Mouse (Mus musculus) layer of hippocampus, adult 8-10 months (tissue): ENCODE data around the gene Kcnj11. TPM values are rescaled to one million over a fixed set of nuclear protein-coding genes. Genes with fewer than 3 reads are reported as not detected.
A peak's percentile ranks its signal among the peaks of the same experiment; 100 is the strongest.

Experiments
- DNase-seq, 2 experiments: peaks; one replicate each; pipeline ENCODE4 v3.0.0; 2022; ENCODE audit warnings: low spot score in 2 of 2
- total RNA-seq, 4 experiments: library from RNA; stranded (reverse); gene quantifications; 2 replicates each; pipeline ENCODE4 v1.2.4; 2022

The Kcnj11 gene
- total RNA-seq, 4 experiments from 2014 or later: 30.2 to 36.4 (median 33.9) TPM

GRCm38 (mm10) chr7:46104256-46104915 lies 3.8 kb upstream of the Kcnj11 start:
- no peak for DNase-seq

DNA sequence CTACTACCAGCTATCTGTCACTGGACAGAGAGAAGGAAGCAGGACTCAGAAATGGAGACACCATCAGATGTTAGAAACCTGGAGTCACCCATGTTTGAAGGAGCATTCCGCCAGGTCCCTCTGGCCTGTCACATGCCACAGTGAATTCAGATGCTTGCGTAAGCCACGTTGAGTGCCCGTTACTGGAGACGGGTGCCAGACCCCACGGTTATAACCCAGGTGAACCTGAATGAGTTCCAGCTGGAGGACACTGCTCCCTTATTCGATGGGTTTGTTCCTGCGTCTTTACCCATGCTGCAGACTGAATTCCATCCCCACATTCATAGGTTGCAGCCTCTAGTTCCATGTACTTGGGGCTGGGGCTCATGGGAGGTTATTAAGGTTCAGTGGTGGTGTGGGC lies 3.2 kb upstream of the Kcnj11 start:
- no peak for DNase-seq

DNA sequence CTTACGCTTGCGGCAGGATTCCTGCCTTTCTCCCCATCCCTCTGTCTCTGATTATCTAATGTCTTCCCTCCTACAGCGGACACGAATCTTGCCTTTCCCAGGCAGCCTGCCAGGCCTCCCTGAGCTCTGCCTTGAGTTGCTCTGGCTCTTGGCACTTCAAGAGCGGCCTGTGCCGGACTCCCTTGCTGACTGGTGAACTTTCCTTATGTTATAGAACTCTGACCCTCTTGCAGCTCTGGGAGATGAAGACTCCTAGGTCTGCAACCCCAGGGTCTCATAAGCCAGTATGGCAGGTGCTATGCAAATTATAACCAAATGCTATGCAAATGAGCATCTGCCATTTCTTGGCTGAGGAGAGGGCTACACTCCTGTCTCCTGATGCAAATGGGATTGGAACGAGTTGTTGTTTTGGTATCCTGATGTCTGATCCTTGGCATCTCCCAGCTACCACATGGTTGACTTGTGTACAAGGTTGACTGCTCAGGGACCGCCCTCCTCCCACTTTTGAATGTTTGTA lies 2.6 kb upstream of the Kcnj11 start:
- DNase-seq: peak in 1 of 2 experiments; percentile 62

- DNase-seq: no peak
Observed at GRCm38 (mm10) chr7:46099682-46100081, 882 bp downstream of the Kcnj11 start.

GRCm38 (mm10) chr7:46098919-46099286 lies 1.7 kb downstream of the Kcnj11 start:
- DNase-seq: no peak

GRCm38 (mm10) chr7:46098221-46098918 lies 2.2 kb downstream of the Kcnj11 start:
- no peak for DNase-seq

DNA sequence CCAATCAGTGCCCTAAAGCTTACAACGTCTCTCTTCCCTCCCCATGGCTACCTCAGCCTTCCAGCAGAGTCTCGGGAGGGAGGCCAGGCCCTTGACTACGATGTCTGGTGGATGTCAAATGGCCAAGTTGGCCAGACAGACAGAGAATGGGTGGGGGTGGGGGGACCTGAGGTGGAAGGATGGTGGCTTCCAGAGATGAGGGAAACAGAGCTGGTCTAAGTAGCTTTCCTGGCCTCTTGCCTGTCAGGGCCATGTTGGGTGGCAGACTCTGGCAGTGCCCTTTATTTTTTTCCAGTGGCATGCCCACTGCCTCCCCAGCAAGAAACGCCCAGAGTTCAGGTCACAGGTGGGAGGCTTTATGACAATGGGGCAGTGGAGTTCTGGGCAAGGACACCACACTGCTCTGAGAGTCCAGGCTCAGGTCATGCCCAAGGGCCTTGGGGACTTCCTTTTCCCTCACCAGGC lies 3.2 kb downstream of the Kcnj11 start:
- DNase-seq: no peak

DNA sequence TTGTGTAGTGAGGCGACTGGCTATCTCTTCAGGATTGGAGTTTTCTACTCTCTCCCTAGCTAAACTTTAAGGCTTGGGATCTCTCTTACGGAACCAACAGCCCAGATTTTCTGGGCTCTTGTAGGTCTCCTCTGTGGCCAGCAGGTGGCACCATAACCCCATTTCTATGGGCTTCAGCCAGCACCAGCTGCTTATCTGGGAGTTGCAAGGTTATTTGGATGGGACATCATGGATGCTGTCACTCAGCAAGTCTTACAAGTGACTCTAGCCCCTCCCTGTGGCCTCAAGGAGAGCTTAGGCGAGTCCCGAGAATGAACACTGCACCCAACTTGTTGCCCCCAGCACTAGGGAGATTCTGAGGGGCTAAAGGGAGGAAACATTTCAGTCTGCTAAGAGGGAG lies 4.4 kb downstream of the Kcnj11 start:
- peak in 1 of 2 experiments; percentile 71 for DNase-seq

DNA sequence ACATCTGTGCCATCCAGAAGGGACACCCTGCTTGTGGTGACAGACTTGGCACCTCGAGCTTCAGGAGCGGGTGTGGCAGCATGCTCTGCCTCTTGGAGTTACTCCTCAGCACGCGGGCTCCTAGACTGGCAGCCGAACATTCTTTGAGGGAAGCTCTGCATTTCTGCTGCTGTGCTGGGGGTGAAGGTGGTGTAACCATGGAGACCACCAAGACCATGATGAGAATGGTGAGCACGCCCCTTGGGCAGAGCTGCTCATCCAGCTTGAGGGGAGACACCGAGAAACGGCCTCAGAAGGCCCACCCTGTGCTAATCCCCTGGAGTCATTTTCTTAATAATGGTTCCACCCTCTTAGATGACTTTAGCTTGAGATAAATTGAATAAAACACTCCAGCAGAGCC lies 7.8 kb downstream of the Kcnj11 start:
- DNase-seq: no peak

DNA sequence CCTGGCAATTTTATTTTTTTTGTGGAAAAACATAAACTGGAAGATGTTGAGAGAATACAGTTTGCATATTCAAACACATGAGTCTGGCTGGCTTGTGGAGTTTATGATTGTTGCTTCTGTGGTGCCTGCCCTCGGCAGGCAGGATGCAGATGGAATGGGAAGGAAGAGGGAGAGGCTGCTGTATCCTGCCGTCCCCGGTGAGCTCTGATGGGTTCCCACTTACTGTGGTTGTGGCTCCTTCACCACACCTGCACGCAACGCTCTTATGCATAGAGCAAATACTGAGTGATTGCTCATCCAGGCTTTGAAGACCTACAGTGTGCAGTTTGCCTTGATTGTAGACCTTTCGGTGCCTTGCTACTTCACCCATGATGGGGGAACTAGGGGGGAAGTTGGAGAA lies 12.3 kb downstream of the Kcnj11 start:
- no peak for DNase-seq

DNA sequence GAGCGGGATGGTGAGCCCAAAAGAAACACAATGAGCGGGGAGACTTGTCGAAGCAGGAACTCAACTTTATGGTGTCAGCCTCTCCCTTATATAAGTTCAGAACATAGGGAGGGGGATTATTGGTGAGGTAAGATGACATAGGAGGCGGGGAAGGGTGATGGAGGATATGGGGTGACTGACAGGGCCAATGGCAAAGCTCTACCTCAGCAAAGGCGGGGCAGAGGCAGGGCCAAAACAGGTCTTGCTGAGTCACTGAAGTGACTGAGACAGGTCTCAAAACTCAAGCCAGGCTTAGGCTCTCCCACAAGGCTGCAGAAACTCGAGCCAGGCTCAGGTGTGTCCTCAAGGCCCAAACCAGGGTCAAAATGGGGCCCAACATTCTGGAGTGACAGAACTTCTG lies 14.2 kb downstream of the Kcnj11 start:
- DNase-seq: no peak

- DNase-seq: no peak
Observed at GRCm38 (mm10) chr7:46084839-46085513, 15.6 kb downstream of the Kcnj11 start.

- DNase-seq: no peak
Observed at GRCm38 (mm10) chr7:46084024-46084423, 16.5 kb downstream of the Kcnj11 start.

DNA sequence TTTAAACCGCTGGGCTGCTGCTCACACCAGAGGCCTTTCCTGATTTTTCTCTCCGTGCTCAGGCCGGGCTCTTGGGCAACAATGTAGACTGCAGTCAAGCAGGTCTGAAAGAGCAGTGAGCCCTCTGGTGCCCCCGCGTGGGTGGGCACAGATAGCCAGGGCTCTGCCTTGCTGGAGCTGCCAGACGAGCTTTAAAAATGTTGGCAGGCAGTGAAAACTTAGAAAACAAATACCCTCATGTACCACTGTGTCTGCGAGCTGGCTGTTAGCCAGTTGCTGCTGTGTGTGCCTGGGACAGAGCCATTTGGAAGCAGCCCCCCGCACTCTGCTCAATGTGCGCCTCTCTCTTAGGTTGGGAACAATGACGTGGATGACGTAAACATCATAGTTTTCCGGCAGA lies 22.9 kb downstream of the Kcnj11 start:
- DNase-seq: no peak

GRCm38 (mm10) chr7:46076844-46077243 lies 23.7 kb downstream of the Kcnj11 start:
- DNase-seq: no peak

DNA sequence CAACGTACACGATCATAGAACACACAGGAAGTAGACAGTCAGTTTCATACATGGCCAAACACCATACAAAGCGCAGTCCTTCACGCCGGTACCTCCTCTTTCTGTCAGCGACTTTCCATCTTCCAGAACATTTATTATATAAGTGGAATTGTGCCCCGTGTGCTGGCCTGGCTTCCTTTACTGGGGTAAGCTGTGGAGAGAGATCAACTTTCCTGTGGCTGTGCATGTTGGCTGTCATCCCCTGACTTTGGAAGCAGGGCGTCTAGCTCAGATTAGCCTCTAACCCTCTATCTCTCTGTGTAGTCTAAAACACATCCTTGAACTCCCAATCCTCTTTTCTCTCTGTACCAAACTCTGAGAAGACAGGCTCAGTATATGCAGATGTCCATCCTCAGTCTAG lies 31.7 kb downstream of the Kcnj11 start:
- no peak for DNase-seq

GRCm38 (mm10) chr7:46063296-46063695 lies 37.3 kb downstream of the Kcnj11 start:
- DNase-seq: no peak

- DNase-seq: no peak
Observed at GRCm38 (mm10) chr7:46061614-46062013, 39.0 kb downstream of the Kcnj11 start.

GRCm38 (mm10) chr7:46060688-46061087 lies 39.9 kb downstream of the Kcnj11 start:
- no peak for DNase-seq

GRCm38 (mm10) chr7:46058882-46059281 lies 41.7 kb downstream of the Kcnj11 start:
- DNase-seq: no peak

DNA sequence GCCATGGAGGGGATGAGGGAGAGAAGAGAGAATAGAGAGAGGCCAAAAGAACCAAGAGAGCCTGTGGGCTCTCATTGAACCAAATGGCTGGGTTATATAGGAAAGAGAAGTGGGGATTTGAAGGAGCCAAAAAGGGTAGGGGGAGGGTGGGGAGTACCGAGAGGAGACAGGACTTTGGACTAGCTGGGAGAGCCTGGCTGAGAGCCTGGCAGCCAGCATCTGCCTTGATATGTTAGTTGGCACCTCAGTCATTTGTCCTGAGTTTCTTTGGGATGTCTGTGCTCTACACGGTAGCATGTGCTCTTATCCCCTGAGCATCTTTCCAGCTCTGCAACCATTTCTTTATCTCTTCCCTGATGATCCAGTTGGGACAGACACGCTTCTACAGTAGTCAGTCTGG lies 47.0 kb downstream of the Kcnj11 start:
- no peak for DNase-seq

DNA sequence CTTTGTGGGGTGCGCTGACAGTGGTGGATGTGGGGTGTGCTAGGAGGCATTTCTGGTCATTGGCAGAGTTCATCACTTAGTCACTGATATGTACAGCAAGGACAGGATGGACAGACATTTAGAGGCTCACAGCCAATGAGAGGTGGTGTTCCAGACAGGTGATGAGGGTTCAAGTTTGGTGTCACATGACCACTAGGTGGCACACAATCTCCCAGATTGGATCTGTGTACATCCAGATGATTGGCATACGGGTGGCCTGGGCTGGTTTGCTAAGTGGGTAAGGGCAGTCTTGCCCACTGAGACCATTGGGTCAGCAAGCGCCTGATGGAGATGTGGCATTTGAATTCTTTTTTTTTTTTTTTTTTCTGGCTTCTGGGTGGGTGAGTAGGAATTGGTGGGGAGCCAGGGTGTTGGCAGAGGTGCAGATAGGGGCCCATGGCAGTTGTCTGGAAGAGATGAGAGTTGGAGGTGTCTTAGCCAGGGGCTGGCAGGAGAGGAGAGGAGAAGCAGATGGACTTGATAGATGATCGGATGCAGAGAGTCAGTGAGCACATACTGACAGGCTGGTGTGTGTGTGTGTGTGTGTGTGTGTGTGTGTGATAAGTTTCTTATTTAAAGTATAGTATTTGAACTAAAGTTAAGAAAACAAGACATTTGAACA lies 48.3 kb downstream of the Kcnj11 start:
- DNase-seq: no peak
